Mouse (Mus musculus) spleen, postnatal 4 days (tissue): ENCODE results near the gene Rab43.
A peak's percentile ranks its signal among the peaks of the same experiment; 100 is the strongest.

Experiments used
- DNase-seq, 2 experiments: peaks; one replicate each; pipeline ENCODE4 v3.0.0; 2022; ENCODE audit warnings: low spot score in 2 of 2

Gene Rab43

DNA sequence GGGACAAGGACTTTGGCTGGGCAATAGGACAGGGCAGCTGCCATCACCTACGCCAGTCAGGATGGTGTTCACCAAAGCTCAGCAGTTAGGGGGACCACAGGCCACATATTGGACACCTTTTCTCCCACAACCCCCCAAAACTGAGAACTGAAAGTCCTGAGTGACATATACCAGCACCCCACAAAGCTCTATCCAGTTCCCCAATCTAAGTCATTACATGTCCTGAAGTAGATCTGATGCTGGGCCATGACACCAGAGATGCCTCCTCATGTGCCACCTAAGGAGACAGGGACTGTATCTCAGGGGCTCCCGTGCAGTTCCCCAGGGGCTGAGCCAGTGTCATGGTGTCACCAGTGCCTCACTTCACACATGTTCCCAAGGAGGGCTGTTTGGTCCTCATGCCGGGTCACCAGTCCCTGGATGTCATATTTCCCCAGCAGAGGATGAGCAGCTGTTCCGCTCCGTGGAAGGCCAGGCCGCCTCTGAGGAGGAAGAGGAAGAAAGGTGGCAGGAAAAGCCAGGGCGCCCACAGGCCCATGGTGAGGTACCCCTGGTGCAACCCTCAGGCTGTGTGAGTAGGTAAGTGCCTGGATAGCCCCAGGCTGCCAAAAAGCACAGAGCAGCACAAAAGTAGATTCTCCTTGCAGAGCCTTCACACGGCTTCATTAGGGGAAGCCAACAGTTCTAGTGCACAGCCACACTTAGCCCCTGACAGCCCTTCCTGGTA is 61.6 kb downstream of the Rab43 start:
- no peak for DNase-seq

DNA sequence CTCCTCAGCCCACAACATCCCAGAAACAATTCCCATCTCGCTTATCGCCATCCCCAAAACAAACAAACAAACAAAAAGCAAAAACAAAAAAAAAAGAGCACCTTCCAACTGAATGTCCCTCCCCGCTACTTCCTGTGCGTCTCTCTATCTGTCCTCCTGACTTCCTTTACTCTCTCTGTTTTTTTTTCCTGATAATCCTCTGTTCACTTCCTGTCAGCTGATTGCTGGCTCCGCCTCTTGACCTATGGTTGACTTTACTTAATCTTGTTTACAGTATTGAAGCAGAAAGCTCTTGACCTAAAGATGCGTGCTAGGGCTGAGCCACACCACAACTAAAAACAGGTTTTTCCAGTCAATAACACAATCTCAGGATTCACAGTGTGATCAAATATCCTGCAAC is 63.4 kb downstream of the Rab43 start:
- DNase-seq, result no peak

DNA sequence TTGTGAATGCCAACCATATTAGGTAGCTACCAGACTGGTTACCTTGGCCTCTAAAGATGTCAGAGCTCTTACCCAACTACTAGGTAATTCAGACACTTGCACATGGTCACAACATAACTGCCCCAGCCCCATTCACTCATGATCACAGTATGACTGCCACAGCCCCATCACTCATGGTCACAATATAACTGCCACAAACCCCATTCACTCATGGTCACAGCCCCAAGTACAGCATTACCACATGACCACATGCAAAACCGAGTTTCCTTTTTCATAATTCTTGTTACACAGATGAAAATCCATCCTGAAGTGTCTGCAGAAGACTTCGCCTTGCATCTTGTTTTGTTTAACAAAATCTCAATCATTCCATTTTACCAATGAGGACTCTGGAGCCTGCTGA is 63.9 kb downstream of the Rab43 start:
- DNase-seq, result no peak

DNA sequence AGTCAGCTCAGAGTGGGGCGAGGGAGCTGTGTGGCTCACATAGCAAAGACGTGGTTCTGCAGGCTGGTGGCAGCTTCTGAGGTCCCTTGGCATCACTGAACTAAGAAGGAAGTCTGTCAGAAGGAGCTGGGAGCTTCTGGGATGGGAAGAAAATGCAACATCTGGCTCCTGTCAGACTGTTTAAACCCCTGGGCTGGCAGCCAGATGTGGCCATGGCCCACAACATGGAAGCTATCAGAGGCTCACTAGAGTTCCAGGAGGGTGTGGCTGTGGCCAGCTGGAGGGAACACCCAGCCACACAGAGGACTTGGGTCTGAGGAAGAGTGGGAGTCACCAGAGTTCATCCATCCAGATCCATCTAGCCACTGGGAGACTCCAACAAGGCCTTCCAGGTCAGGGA is 65.1 kb downstream of the Rab43 start:
- peak in 1 of 2 experiments; percentile 43 for DNase-seq

DNA sequence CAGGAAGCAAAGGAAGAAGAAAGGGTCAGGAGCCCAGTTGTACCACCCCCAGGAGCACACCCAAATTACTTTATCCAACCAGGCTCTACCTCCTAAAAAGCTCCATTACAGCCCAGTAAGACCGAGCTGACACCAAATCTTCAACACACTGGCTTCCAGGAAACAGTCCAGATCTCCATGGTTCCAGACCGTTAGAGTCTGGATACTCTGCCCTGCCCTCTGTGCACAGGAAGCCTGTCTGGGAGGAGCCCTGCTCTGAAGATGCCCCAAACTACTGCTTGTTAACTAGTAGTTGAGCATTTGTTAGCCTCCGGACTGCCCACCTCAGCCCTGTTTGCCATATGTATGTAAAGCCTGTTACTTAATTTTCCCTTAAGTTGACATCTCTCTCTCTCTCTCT is 65.9 kb downstream of the Rab43 start:
- DNase-seq, result no peak

DNA sequence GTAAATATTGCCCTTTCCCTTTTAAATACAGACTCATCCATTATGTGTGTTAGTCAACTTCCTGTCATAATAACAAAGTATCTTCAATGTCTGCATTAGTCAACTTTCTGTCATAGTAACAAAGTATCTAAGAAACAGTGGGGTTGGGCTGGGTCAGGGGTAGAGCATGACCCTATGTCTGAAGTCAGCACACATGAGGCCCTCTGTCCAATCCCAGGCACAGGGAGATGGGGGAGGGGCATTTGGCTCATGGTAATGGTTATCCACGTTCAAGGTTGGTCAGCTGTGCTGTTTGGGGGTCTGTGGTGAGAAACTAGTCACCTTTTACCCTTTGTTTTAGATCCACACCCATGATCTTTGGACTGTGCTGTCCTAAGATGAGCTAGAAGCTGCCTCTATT is 66.7 kb downstream of the Rab43 start:
- DNase-seq, result no peak

DNA sequence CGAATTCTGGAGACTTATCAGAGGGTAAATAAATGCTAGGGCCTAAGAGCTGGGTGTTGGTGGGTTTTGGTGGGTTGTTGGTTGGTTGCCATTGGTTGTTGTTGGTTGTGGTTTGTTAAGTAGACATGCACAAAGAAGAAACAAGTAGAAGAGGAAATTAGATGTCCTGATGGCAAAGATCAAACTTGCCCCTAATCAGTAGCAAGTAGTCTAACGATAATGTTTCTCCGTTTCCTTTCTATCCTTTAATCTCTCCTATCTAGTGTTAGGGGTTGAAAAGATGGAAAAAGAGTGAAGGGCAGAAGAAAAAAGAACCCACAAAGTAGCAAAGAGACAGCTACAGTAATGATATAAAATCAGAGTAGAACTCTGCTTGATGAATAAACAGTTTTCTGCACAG is 67.3 kb downstream of the Rab43 start:
- DNase-seq, result no peak

DNA sequence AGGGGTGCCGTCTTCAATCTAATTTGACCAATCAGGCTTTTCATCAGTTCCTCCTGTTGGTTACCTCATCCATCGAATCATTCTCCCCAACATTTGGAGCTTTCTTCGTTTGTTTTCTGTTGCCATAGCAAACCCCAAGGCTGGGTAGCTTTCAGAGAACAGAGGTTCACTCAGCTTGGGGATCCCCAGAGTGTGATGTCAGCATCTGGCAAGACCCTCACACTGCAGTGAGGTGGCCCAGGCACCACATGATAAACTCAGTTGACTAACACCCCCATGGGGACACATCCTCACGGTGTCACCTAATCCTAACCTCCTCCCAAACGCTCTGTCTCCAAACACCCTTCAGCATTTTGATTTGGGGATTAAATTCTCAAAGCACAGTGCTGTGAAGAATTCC is 68.7 kb downstream of the Rab43 start:
- no peak for DNase-seq

DNA sequence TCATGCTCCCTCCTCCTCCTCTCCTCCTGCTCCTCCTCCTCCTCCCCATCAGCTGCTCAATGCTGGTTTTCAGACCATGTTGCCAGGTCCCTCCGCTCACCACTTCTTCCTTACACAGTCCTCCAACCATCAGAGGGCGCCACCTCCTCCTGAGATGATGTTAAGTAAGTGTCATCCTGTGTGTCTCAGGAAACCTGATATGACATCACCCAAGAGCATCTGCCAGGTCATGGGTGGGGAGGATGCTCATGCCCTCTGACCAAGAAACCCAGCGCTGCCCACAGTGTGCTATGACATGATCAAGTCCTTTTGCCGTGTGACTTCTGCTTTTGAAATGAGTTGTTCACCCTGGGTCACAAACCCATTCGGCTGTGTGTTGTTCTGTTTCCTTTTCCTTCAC is 69.2 kb downstream of the Rab43 start:
- DNase-seq, result peak in 1 of 2 experiments; percentile 52

DNA sequence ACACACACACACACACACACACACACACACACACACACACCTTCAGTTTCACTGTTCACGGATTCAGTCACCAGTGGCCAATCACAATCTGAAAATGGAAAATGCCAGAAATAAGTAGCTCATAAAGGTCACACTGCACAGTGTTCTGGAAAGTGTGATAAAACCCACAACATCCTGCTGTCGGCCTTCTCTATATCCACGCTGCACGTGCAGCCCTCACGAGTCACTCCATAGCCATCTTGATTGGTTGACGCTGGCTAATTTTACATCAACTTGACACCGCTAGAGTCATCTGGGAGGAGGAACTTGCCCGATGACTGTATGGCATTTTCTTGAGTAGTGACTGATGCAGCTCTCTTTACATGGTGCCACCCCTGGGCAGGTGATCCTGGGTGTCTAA is 70.0 kb downstream of the Rab43 start:
- DNase-seq, result no peak

DNA sequence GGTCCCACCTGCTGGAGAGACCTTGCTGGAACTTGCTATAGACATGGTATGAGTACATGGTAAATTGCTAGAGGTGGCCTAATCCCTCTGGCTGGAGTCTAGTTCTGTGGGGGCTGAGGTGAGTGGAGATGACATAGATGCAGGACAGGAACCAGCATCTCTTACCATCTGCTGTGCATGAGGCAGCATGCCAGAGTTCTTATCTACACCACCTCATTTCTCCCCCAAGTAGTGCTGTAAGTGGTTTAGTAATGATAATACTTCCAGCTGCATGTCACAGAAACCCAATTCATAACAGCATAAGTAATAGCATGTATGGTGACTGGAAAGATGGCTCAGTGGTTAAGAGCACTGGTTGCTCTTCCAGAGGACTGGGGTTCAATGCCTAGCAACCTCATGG is 71.5 kb downstream of the Rab43 start:
- DNase-seq, result peak in 1 of 2 experiments; percentile 71

DNA sequence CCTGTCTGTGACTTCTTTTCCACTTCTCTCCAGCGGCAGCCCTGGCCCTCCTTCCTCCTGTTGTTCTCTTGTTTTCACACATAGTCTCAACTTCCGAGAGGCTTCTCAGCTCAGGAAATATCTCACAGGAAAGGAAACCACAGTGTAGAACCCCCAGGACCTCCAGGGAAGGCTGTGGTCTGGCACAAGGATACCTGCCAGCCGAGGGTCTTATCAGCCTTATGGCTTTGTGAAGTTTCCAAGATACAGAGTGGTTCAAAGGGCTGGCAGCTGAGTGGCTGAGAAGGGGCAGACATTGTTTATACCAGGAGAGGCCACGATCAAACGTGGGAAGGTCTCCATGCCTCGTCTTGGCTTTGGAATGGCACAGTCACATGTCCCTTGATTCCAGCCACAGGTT is 72.1 kb downstream of the Rab43 start:
- no peak for DNase-seq
